Mouse (Mus musculus): ENCODE data around the gene Psg29.

The Psg29 gene

DNA sequence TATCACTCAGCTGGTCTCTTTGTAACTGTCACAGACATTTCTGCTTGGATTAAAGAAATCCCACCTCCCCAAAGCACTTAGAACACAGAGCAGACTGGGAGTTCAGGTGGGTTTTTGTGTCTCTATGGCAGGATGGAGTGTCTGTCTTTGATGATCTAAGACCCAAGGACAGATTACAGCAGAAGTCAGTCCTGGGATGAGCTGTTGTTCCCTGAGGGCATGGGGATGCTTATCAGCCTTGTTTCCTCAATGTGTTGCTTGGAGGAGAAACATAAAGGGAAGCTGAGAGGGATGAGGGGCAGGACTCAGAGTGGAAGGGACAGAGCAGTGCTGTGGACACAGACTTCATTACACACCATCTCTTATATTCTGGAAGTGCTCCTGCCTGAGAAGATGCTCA lies at the start of gene Psg29:
TSS of gene Psg29 (plus strand) at position 301 of the 400 bp plus-strand sequence.
- no peak for DNase-seq (ENCODE audit: extremely low read depth, insufficient read length, low spot score)

- peak; percentile 4 for DNase-seq (ENCODE audit: extremely low read depth, insufficient read length, low spot score)
These were observed 47.6 kb upstream of the Psg29 start for GRCm38 (mm10) chr7:17155634-17156033.

DNA sequence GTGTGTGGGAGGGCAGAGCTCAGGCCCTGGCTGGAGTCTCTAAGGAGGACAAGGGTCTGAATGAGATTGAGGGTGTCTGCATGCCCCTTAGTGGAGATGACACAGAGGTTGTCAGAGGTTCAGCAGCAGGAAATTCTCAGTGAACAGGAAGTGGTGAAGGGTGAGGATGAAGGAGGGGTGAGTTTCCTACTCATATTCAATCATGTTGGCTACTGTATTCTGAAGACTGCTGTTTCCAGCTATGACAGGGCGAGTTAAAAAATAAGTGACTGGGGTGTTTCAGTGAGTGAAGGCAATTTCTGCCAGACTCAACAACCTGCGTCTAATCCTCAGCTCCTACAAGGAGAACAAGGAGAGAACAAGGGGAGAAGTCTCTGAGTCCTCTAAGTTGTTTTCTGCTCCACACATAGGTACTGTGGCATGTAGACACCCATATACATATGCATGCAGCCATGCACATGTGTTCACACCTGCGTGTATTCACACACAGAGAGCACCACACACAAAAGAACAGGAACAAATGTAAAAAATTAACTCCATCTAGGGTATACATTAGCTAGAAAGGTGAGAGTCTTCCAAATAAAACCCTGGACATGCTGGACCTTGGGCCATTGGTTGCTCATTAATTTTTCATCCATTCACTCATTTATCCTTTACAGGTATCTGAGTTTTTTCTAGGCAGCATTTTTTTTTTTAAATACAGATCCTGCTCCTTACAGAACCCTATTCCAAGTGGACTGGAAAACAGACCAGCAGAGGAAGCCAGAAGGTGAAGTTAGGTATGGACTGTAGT lies 46.2 kb upstream of the Psg29 start:
- DNase-seq (ENCODE audit: extremely low read depth, insufficient read length, low spot score): no peak

- DNase-seq (ENCODE audit: extremely low read depth, insufficient read length, low spot score): no peak
These were observed 44.3 kb upstream of the Psg29 start for GRCm38 (mm10) chr7:17159011-17159410.

DNA sequence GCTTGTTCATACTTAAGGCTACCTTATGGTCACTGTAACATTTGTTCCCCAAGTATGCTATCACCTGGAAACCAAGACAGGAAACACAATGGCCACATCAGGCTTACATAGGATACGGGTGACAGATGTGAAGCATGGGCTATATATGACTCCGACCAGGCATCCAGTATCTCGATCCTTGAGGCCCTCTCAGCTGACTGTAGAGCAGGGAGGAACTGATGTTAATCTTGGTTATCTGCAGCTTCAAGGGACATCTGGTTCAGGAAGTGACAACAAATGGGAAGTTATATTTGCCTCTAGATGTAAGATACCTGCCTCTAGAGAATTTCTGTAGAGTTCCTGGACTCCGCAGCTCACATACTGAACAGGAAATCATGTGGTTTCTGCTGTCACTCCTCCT lies 31.4 kb upstream of the Psg29 start:
- DNase-seq (ENCODE audit: extremely low read depth, insufficient read length, low spot score): no peak

- DNase-seq (ENCODE audit: extremely low read depth, insufficient read length, low spot score): peak; percentile 34
These were observed 2.4 kb downstream of the Psg29 start for GRCm38 (mm10) chr7:17205530-17206184.
